Mouse (Mus musculus) olfactory bulb, adult 2 months (tissue): Measurements from ENCODE around the gene 1110008P14Rik.

Source experiments
- CTCF ChIP-seq: fragments of 200-500 bp; IDR thresholded peaks from 2 replicates; pipeline ENCODE4 v1.5.1; 2012; ENCODE audit warnings: low read depth, mild to moderate bottlenecking, low read length, moderate library complexity; ENCODE audit not compliant: insufficient read depth
- POLR2A ChIP-seq: fragments of 200-500 bp; IDR thresholded peaks from 2 replicates; pipeline ENCODE4 v1.6.1; 2012; ENCODE audit warnings: mild to moderate bottlenecking, low read depth, low read length, moderate library complexity; ENCODE audit not compliant: insufficient read depth

GRCm38 (mm10) chr2:32394973-32395372, 13.2 kb upstream of the 1110008P14Rik start:
- TF ChIP-seq POLR2A (no peak), CTCF (peak; percentile 28; the same call in 1 of the 2 replicates)
